Mouse (Mus musculus): ENCODE results near the gene Macrod1.

Gene Macrod1

GRCm38 (mm10) chr19:7236742-7237141, 180.1 kb downstream of the Macrod1 start:
- no peak for DNase-seq (ENCODE audit: low spot score in 2 of 2)

DNA sequence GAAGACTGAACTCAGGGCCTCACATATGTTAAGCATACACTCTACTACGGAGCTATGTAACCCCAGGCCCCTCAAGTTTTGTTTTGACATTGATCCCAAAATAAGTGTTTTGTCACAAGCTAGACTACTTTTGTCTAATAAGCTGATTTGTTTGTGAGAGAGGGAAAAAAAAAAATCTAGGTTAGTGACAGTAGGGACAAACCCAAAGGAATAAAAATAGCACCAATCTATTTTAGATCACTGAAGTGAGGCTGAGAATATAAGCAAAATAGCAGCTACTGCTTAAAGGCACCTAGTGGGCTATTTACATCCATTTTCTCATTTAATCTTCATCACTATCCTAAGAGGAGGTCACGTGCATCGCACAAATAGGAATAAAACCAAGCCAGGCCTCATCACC, 183.0 kb downstream of the Macrod1 start:
- no peak for DNase-seq (ENCODE audit: low spot score in 2 of 2)

GRCm38 (mm10) chr19:7240291-7240690, 183.7 kb downstream of the Macrod1 start:
- DNase-seq (ENCODE audit: low spot score in 2 of 2), result peak in 1 of 2 experiments; percentile 22

DNA sequence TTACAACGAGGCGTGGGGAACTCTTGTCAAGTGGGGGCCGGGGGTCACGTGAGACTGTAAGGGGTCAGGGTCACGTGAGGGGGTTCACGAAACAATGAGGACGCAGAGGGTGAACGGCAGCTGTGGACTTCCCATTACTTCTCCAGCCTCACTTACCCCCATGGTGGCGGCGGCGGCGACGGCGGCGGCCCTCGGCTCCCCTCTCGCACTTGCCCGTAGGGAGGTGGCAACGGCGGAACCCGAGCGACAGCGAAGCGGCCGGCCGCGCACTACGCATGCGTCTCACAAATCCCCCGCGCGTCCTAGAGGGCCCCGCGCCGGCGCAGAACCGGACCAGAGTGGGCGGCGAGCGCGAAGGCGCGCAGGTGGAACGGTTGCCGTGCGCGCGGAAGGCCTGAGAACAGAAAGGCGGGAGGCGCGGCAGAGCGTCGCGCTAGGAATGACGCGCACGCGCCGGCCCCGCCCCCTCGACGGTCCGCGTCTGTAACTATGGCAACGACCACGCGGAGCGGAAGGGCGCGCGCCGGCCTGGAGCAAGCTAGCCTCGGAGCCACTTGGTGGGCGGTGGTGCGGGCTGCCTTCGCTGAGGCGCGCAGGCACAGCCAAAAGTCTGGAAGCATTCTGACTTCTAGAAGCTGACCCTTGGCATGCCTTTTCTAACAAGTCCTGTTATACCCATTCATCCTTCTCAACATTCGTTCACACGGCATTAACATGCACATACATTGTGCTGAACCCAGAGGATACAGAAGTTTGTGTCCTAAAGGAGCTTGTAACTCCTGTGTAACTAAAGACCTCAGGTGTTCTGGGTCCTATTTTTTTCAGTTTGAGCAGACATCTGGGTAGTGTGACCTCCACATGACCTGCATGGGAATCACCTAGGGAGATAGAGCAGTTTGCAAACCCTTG, 184.4 kb downstream of the Macrod1 start, which contains the start of gene Naa40:
Gene Naa40 (minus strand): TSS at position 402 of the 909 bp plus-strand sequence.
- peak; percentile 90 to 96 for DNase-seq (ENCODE audit: low spot score in 2 of 2)

DNA sequence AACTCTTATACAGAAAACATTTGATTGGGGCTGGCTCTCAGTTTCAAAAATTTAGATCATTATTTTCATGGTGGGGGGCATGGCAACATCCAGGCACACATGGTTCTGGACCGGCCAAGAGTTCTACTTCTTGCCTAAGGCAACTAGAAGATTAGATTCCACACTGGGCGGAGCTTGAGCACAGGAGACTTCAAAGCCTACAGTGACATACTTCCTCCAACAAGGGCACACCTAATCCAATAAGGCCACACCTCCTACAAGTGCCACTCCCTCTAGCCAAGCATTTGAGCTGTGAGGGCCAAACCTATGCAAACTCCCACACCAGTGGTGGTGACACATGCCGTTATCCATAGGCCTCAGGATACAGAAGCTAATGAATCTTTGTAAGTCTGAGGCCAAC, 189.4 kb downstream of the Macrod1 start:
- no peak for DNase-seq (ENCODE audit: low spot score in 2 of 2)

All from thymus, postnatal 10 days (tissue).